Mouse (Mus musculus): ENCODE measurements around the gene Retreg3. TPM values are rescaled to one million over a fixed set of nuclear protein-coding genes. Genes with fewer than 3 reads are reported as not detected.
A peak's percentile ranks its signal among the peaks of the same experiment; 100 is the strongest.

The Retreg3 gene
- polyA plus RNA-seq, 1 experiment = 55.0 TPM

GRCm38 (mm10) chr11:101146377-101146776 lies 26.7 kb upstream of the Retreg3 start:
- WGBS = 47% methylated on average over 10 of the region's 10 CpGs
- Histone ChIP-seq H3K36me3 (ENCODE audit: control insufficient read depth, insufficient read depth, low read length) (no peaks in the 10 kb centered on the region), H3K4me3 (ENCODE audit: low read depth, low read length) (no peak overlapping the region), H3K4me1 (ENCODE audit: control insufficient read depth, insufficient read depth, insufficient read length, low read length) (no peaks in the 10 kb centered on the region), H3K27me3 (ENCODE audit: control insufficient read depth, insufficient read depth, low read length) (no peaks in the 10 kb centered on the region), H3K27ac (ENCODE audit: insufficient read depth, low read depth, low read length) (no peak overlapping the region)
- no peak for TF ChIP-seq POLR2A (IDR thresholded peaks at IDR 0.05; ENCODE audit: low read depth, low read length)
- TF ChIP-seq CTCF (IDR thresholded peaks at IDR 0.05; ENCODE audit: extremely low read depth, insufficient read length, insufficient replicate concordance, low read depth, low read length) = no peak

- peak overlapping the region; percentile 50 for H3K27ac ChIP-seq (ENCODE audit: insufficient read depth, low read depth, low read length)
- H3K36me3 ChIP-seq (ENCODE audit: control insufficient read depth, insufficient read depth, low read length) = no peaks in the 10 kb centered on the region
- WGBS = 31% methylated on average over 18 of the region's 19 CpGs
- TF ChIP-seq CTCF (IDR thresholded peaks at IDR 0.05; ENCODE audit: extremely low read depth, insufficient read length, insufficient replicate concordance, low read depth, low read length) (no peak), POLR2A (IDR thresholded peaks at IDR 0.05; ENCODE audit: low read depth, low read length) (no peak)
- peaks cover 2% of the 10 kb centered on the region; the same call in 1 of the 2 replicates for H3K4me1 ChIP-seq (ENCODE audit: control insufficient read depth, insufficient read depth, insufficient read length, low read length)
- peak overlapping the region; percentile 51 for H3K4me3 ChIP-seq (ENCODE audit: low read depth, low read length)
- peaks cover 9% of the 10 kb centered on the region; the same call in 1 of the 2 replicates for H3K27me3 ChIP-seq (ENCODE audit: control insufficient read depth, insufficient read depth, low read length)
Observed at GRCm38 (mm10) chr11:101143338-101144225, 23.9 kb upstream of the Retreg3 start.

GRCm38 (mm10) chr11:101142215-101142967 lies 22.7 kb upstream of the Retreg3 start:
- Histone ChIP-seq H3K36me3 (ENCODE audit: control insufficient read depth, insufficient read depth, low read length) (no peaks in the 10 kb centered on the region), H3K4me3 (ENCODE audit: low read depth, low read length) (no peak overlapping the region), H3K27ac (ENCODE audit: insufficient read depth, low read depth, low read length) (no peak overlapping the region), H3K4me1 (ENCODE audit: control insufficient read depth, insufficient read depth, insufficient read length, low read length) (peaks cover 2% of the 10 kb centered on the region; the same call in 1 of the 2 replicates), H3K27me3 (ENCODE audit: control insufficient read depth, insufficient read depth, low read length) (peaks cover 9% of the 10 kb centered on the region; the same call in 1 of the 2 replicates)
- TF ChIP-seq POLR2A (IDR thresholded peaks at IDR 0.05; ENCODE audit: low read depth, low read length) = no peak
- no peak for TF ChIP-seq CTCF (IDR thresholded peaks at IDR 0.05; ENCODE audit: extremely low read depth, insufficient read length, insufficient replicate concordance, low read depth, low read length)
- 89% methylated on average over 10 of the region's 10 CpGs for WGBS

- no peak overlapping the region for H3K27ac ChIP-seq (ENCODE audit: insufficient read depth, low read depth, low read length)
- 83% methylated on average over 8 of the region's 8 CpGs for WGBS
Observed at GRCm38 (mm10) chr11:101141088-101141487, 21.4 kb upstream of the Retreg3 start.

GRCm38 (mm10) chr11:101140164-101140819 lies 20.6 kb upstream of the Retreg3 start:
- Histone ChIP-seq H3K4me3 (ENCODE audit: low read depth, low read length) (peak overlapping the region; percentile 48), H3K36me3 (ENCODE audit: control insufficient read depth, insufficient read depth, low read length) (no peaks in the 10 kb centered on the region), H3K27me3 (ENCODE audit: control insufficient read depth, insufficient read depth, low read length) (peaks cover 9% of the 10 kb centered on the region; the same call in 1 of the 2 replicates), H3K4me1 (ENCODE audit: control insufficient read depth, insufficient read depth, insufficient read length, low read length) (peaks cover 2% of the 10 kb centered on the region; the same call in 1 of the 2 replicates), H3K27ac (ENCODE audit: insufficient read depth, low read depth, low read length) (no peak overlapping the region)
- no peak for TF ChIP-seq CTCF (IDR thresholded peaks at IDR 0.05; ENCODE audit: extremely low read depth, insufficient read length, insufficient replicate concordance, low read depth, low read length)
- TF ChIP-seq POLR2A (IDR thresholded peaks at IDR 0.05; ENCODE audit: low read depth, low read length) = no peak
- WGBS = 27% methylated on average over 27 of the region's 27 CpGs

More at GRCm38 (mm10) chr11:101141088-101141487, 21.4 kb upstream of the Retreg3 start:
- H3K4me3 ChIP-seq (ENCODE audit: low read depth, low read length) = no peak overlapping the region
- no peaks in the 10 kb centered on the region for H3K36me3 ChIP-seq (ENCODE audit: control insufficient read depth, insufficient read depth, low read length)
- peaks cover 9% of the 10 kb centered on the region; the same call in 1 of the 2 replicates for H3K27me3 ChIP-seq (ENCODE audit: control insufficient read depth, insufficient read depth, low read length)
- no peak for TF ChIP-seq POLR2A (IDR thresholded peaks at IDR 0.05; ENCODE audit: low read depth, low read length)
- H3K4me1 ChIP-seq (ENCODE audit: control insufficient read depth, insufficient read depth, insufficient read length, low read length) = peaks cover 2% of the 10 kb centered on the region; the same call in 1 of the 2 replicates

- Histone ChIP-seq H3K27ac (ENCODE audit: insufficient read depth, low read depth, low read length) (no peak overlapping the region), H3K4me3 (ENCODE audit: low read depth, low read length) (peak overlapping the region; percentile 31), H3K4me1 (ENCODE audit: control insufficient read depth, insufficient read depth, insufficient read length, low read length) (peaks cover 2% of the 10 kb centered on the region; the same call in 1 of the 2 replicates), H3K27me3 (ENCODE audit: control insufficient read depth, insufficient read depth, low read length) (peaks cover 9% of the 10 kb centered on the region; the same call in 1 of the 2 replicates), H3K36me3 (ENCODE audit: control insufficient read depth, insufficient read depth, low read length) (no peaks in the 10 kb centered on the region)
- no peak for TF ChIP-seq CTCF (IDR thresholded peaks at IDR 0.05; ENCODE audit: extremely low read depth, insufficient read length, insufficient replicate concordance, low read depth, low read length)
- TF ChIP-seq POLR2A (IDR thresholded peaks at IDR 0.05; ENCODE audit: low read depth, low read length) = no peak
- WGBS = 21% methylated on average over 15 of the region's 15 CpGs
Observed at GRCm38 (mm10) chr11:101138536-101139181, 19.0 kb upstream of the Retreg3 start.
